Comparison of ENCODE assay signal across 12 mouse cellular contexts in the genomic region with DNA sequence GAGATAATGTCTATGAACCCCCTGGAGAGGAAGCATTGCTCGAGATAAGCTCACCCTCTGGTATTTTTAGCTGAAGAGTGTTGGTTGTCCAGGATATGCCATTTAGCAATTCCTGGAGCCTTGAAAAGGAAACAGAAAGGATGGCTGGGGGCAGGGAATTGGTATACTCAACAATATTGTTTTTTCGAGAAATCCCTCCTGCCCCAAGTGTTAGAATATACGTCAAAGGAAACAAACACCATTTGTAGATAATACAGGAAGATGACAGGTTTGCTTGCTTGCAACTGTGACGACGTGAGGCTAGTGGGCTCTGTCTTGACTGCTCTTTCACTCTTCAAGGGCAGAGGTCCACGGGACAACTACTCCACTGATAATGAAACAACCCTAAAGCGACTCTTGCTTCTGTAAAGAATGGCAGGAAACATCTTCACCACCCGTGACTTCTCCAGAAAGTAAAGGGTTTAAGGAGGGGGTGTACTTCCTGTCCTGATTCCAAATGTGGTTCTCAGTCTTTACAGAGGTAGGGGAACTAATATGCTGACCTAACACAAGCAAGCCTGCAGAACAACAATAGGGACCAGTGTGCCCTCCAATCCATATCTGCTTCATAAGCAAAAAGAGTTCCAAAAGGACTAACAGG.
DNase-seq lines count a peak whose midpoint lies in the region; ATAC-seq lines count a peak whose summit lies in the region.
"Had no signal": no experiment of that assay in that cellular context is flagged by ENCODE, and none has a peak within 500 bp of the region (broad histone marks: within the 10 kb centered on the region; RNA-seq: fewer than 3 reads in every experiment).

No protein-coding gene starts in this region.

- H3K27ac ChIP-seq in heart, embryonic 13.5 days (replicated peaks), result peak overlapping the region; percentile 41
- H3K27ac ChIP-seq in hindbrain, embryonic 10.5 days, result no peak overlapping the region
- H3K27ac ChIP-seq: neural tube, embryonic 12.5 days had no signal

- no peak; the same call in 1 of the 2 replicates for ATAC-seq in heart, embryonic 13.5 days (ENCODE audit: extremely low read depth, insufficient number of reproducible peaks, low FRiP score, low TSS enrichment)
- ATAC-seq: Patski had no signal

- DNase-seq in spleen, postnatal 36 days (ENCODE audit: low spot score in 2 of 2), result peak; percentile 19
- DNase-seq in spleen, adult 12 weeks (ENCODE audit: low spot score), result no peak
- DNase-seq in kidney, postnatal 36 days, result peak; percentile 48 to 75
- DNase-seq in skeletal muscle tissue, adult 2 months (ENCODE audit: low read depth, low spot score), result peak; percentile 13
- no peak for DNase-seq in hindbrain, embryonic 10.5 days (ENCODE audit: low spot score)
- no peak for DNase-seq in frontal cortex, adult 2 months (ENCODE audit: extremely low spot score in 1 of 2, low spot score in 1 of 2)
- DNase-seq in left cerebral cortex, adult 9 months (ENCODE audit: low spot score in 2 of 2), result no peak
- DNase-seq: embryo, embryonic 11 days; gastrocnemius, postnatal 10 days had no signal

- no peak overlapping the region for H3K4me3 ChIP-seq in heart, embryonic 13.5 days
- no peak overlapping the region for H3K4me3 ChIP-seq in hindbrain, embryonic 10.5 days
- H3K4me3 ChIP-seq: neural tube, embryonic 12.5 days had no signal

- no peak overlapping the region for H3K9ac ChIP-seq in heart, embryonic 13.5 days
- H3K9ac ChIP-seq: neural tube, embryonic 12.5 days had no signal

- H3K4me1 ChIP-seq in heart, embryonic 13.5 days, result peaks cover 14% of the 10 kb centered on the region
- H3K4me1 ChIP-seq in hindbrain, embryonic 10.5 days (replicated peaks), result peaks cover 6% of the 10 kb centered on the region

- H3K9me3 ChIP-seq in heart, embryonic 13.5 days, result no peaks in the 10 kb centered on the region
- no peaks in the 10 kb centered on the region for H3K9me3 ChIP-seq in hindbrain, embryonic 10.5 days
- H3K9me3 ChIP-seq: neural tube, embryonic 12.5 days had no signal

- no peaks in the 10 kb centered on the region for H3K27me3 ChIP-seq in heart, embryonic 13.5 days (replicated peaks)
- no peaks in the 10 kb centered on the region for H3K27me3 ChIP-seq in hindbrain, embryonic 10.5 days (ENCODE audit: insufficient read depth, poor library complexity, severe bottlenecking)
- H3K27me3 ChIP-seq: neural tube, embryonic 12.5 days had no signal

- H3K4me2 ChIP-seq in heart, embryonic 13.5 days, result peak overlapping the region; percentile 41
- H3K4me2 ChIP-seq: neural tube, embryonic 12.5 days had no signal

- whole genome bisulfite sequencing in heart, embryonic 13.5 days, result 19% methylated on average over 8 of the region's 8 CpGs
- 75% methylated on average over 8 of the region's 8 CpGs for WGBS in hindbrain, embryonic 10.5 days

- no peaks in the 10 kb centered on the region for H3K36me3 ChIP-seq in heart, embryonic 13.5 days
- no peaks in the 10 kb centered on the region for H3K36me3 ChIP-seq in hindbrain, embryonic 10.5 days
- H3K36me3 ChIP-seq: neural tube, embryonic 12.5 days had no signal

Comparison
In these comparisons a context has a peak if more than half of its experiments do, and no peak if none do; other contexts are left out.
1. DNase-seq: peak in spleen, postnatal 36 days (2 of 2), kidney, postnatal 36 days (2 of 2) and skeletal muscle tissue, adult 2 months (single experiment); none in spleen, adult 12 weeks (single experiment), hindbrain, embryonic 10.5 days (single experiment), frontal cortex, adult 2 months (0 of 2) and left cerebral cortex, adult 9 months (0 of 2).